Comparison of ENCODE assay signal across 8 mouse cellular contexts in the genomic region with DNA sequence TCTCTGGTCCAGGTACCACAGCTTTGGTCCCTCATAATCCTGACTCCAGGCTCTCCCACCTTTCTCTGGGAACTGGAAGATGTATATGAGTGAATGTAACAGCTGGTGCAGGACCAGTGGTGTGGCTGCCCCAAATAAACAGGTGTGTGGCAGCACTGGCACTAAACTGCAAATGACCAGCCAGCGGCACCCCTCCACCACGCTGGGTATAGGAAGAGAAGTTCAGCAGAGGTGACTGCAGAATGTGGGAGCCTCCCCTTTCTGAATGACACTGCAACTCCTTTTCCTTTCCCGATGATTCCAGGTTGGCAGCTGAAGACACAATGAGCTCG. TPM values are rescaled to one million over a fixed set of nuclear protein-coding genes. Genes with fewer than 3 reads are reported as not detected.
DNase-seq lines count a peak whose midpoint lies in the region; ATAC-seq and TF ChIP-seq lines count a peak whose summit lies in the region.
"Had no signal": no experiment of that assay in that cellular context is flagged by ENCODE, and none has a peak within 500 bp of the region (broad histone marks: within the 10 kb centered on the region; RNA-seq: fewer than 3 reads in every experiment).

No protein-coding gene starts in this region.

- DNase-seq in kidney, postnatal 0 days (ENCODE audit: low spot score) = no peak
- DNase-seq in kidney, adult 18-20 months = no peak
- DNase-seq in hindbrain, embryonic 14.5 days (ENCODE audit: low spot score) = no peak
- DNase-seq in left cerebral cortex, adult 18-20 months (ENCODE audit: low spot score in 2 of 2) = no peak
- DNase-seq: embryo, embryonic 11 days had no signal

- ATAC-seq in kidney, postnatal 0 days (replicated peaks; ENCODE audit: low FRiP score, low read depth) = no peak
- ATAC-seq in embryonic facial prominence, embryonic 13.5 days (ENCODE audit: insufficient number of reproducible peaks, insufficient read depth, low FRiP score, low TSS enrichment, low read depth) = no peak
- ATAC-seq in hindbrain, embryonic 14.5 days (ENCODE audit: low FRiP score) = no peak
- 0 out of 2 replicates have a peak, but pooled peaks have one; percentile 6 for ATAC-seq in megakaryocyte-erythroid progenitor cell, adult 5-6 weeks (replicated peaks; ENCODE audit: low FRiP score, low TSS enrichment, poor library complexity, severe bottlenecking)
- no peak for ATAC-seq in granulocyte monocyte progenitor cell, adult 5-6 weeks (replicated peaks; ENCODE audit: poor library complexity, severe bottlenecking)

- no peak for TF ChIP-seq CTCF in kidney, postnatal 0 days (IDR thresholded peaks at IDR 0.05; ENCODE audit: low read depth)

- H3K27ac ChIP-seq in kidney, postnatal 0 days = no peak overlapping the region
- no peak overlapping the region for H3K27ac ChIP-seq in embryonic facial prominence, embryonic 13.5 days
- no peak overlapping the region for H3K27ac ChIP-seq in hindbrain, embryonic 14.5 days

- peaks cover 11% of the 10 kb centered on the region for H3K4me1 ChIP-seq in kidney, postnatal 0 days (replicated peaks; ENCODE audit: insufficient read depth, low read length)
- H3K4me1 ChIP-seq in embryonic facial prominence, embryonic 13.5 days = peaks cover 30% of the 10 kb centered on the region
- peaks cover 9% of the 10 kb centered on the region; the same call in 1 of the 2 replicates for H3K4me1 ChIP-seq in hindbrain, embryonic 14.5 days (replicated peaks; ENCODE audit: control insufficient read depth, insufficient read depth, low read length)

- peak overlapping the region; percentile 51 for H3K4me2 ChIP-seq in kidney, postnatal 0 days (ENCODE audit: low read length)
- peak overlapping the region; percentile 53 for H3K4me2 ChIP-seq in embryonic facial prominence, embryonic 13.5 days
- H3K4me2 ChIP-seq in hindbrain, embryonic 14.5 days (replicated peaks) = peak overlapping the region; percentile 39

- no peaks in the 10 kb centered on the region for H3K27me3 ChIP-seq in kidney, postnatal 0 days (ENCODE audit: insufficient read depth, low read length)
- H3K27me3 ChIP-seq in embryonic facial prominence, embryonic 13.5 days = no peaks in the 10 kb centered on the region
- no peaks in the 10 kb centered on the region for H3K27me3 ChIP-seq in hindbrain, embryonic 14.5 days (ENCODE audit: control insufficient read depth, insufficient read depth, low read length)

- H3K9me3 ChIP-seq in kidney, postnatal 0 days (replicated peaks; ENCODE audit: low read length) = no peaks in the 10 kb centered on the region
- H3K9me3 ChIP-seq in embryonic facial prominence, embryonic 13.5 days = no peaks in the 10 kb centered on the region
- no peaks in the 10 kb centered on the region for H3K9me3 ChIP-seq in hindbrain, embryonic 14.5 days (ENCODE audit: control insufficient read depth, low read length)

- H3K9ac ChIP-seq in kidney, postnatal 0 days (ENCODE audit: low read depth, low read length) = no peak overlapping the region
- H3K9ac ChIP-seq in embryonic facial prominence, embryonic 13.5 days = no peak overlapping the region
- no peak overlapping the region for H3K9ac ChIP-seq in hindbrain, embryonic 14.5 days

- 0 out of 2 replicates have a peak overlapping the region, but pooled peaks have one; percentile 9 for H3K4me3 ChIP-seq in kidney, postnatal 0 days (replicated peaks; ENCODE audit: low read depth, low read length)
- no peak overlapping the region for H3K4me3 ChIP-seq in embryonic facial prominence, embryonic 13.5 days
- H3K4me3 ChIP-seq in hindbrain, embryonic 14.5 days (replicated peaks; ENCODE audit: low read length) = no peak overlapping the region

- WGBS in kidney, postnatal 0 days = 13% methylated on average over 4 of the region's 4 CpGs
- 52% methylated on average over 4 of the region's 4 CpGs for WGBS in embryonic facial prominence, embryonic 13.5 days
- WGBS in hindbrain, embryonic 14.5 days = 57% methylated on average over 4 of the region's 4 CpGs

- H3K36me3 ChIP-seq in kidney, postnatal 0 days (ENCODE audit: insufficient read depth, low read length) = no peaks in the 10 kb centered on the region
- no peaks in the 10 kb centered on the region for H3K36me3 ChIP-seq in embryonic facial prominence, embryonic 13.5 days
- H3K36me3 ChIP-seq in hindbrain, embryonic 14.5 days (replicated peaks; ENCODE audit: control insufficient read depth, insufficient read depth) = no peaks in the 10 kb centered on the region

RNA-seq across cellular contexts. Expression of a gene that starts 32.1 kb away (rescaled TPM):
- polyA plus RNA-seq in kidney, postnatal 0 days (2015; fragmentation: Nextera tagmentation; extraction: Ambion mirVana) = 12.6 and 12.9 TPM in 2 replicates
- 22.6 and 25.1 TPM in 2 replicates for polyA plus RNA-seq in embryonic facial prominence, embryonic 13.5 days (2015; fragmentation: Nextera tagmentation; extraction: Ambion mirVana)
- polyA plus RNA-seq in hindbrain, embryonic 14.5 days (2014; fragmentation: Nextera tagmentation; extraction: Ambion mirVana) = 15.8 TPM in 2 replicates
- 9.6 and 16.2 TPM in 2 replicates for total RNA-seq in megakaryocyte-erythroid progenitor cell, adult 5-6 weeks (2014; fragmentation: Nextera tagmentation)
- total RNA-seq in megakaryocyte-erythroid progenitor cell, adult 5-6 weeks (2017) = 17.4 and 21.7 TPM in 2 replicates
- 22.0 and 23.9 TPM in 2 replicates for total RNA-seq in granulocyte monocyte progenitor cell, adult 5-6 weeks (2014; fragmentation: Nextera tagmentation)
- total RNA-seq in granulocyte monocyte progenitor cell, adult 5-6 weeks (2017) = 38.1 and 41.7 TPM in 2 replicates
- 100 to 1,000 TPM; 102 TPM for total RNA-seq in left cerebral cortex, adult 18-20 months (2021)

RNA-seq across cellular contexts. Expression of a gene that starts 41.9 kb away (rescaled TPM):
- polyA plus RNA-seq in kidney, postnatal 0 days (2015; fragmentation: Nextera tagmentation; extraction: Ambion mirVana) = 112 and 118 TPM in 2 replicates
- polyA plus RNA-seq in embryonic facial prominence, embryonic 13.5 days (2015; fragmentation: Nextera tagmentation; extraction: Ambion mirVana) = 77.5 and 90.8 TPM in 2 replicates
- 103 and 107 TPM in 2 replicates for polyA plus RNA-seq in hindbrain, embryonic 14.5 days (2014; fragmentation: Nextera tagmentation; extraction: Ambion mirVana)
- 43.3 and 53.4 TPM in 2 replicates for total RNA-seq in megakaryocyte-erythroid progenitor cell, adult 5-6 weeks (2014; fragmentation: Nextera tagmentation)
- 48.4 and 57.5 TPM in 2 replicates for total RNA-seq in megakaryocyte-erythroid progenitor cell, adult 5-6 weeks (2017)
- total RNA-seq in granulocyte monocyte progenitor cell, adult 5-6 weeks (2014; fragmentation: Nextera tagmentation) = 34.2 and 38.9 TPM in 2 replicates
- total RNA-seq in granulocyte monocyte progenitor cell, adult 5-6 weeks (2017) = 56.4 and 57.4 TPM in 2 replicates
- total RNA-seq in left cerebral cortex, adult 18-20 months (2021) = 100 to 1,000 TPM; 107 to 113 TPM
